Mouse (Mus musculus): ENCODE measurements around the gene Prl3d1.
"Not testable (repeated sequence)": the region's sequence is repeated elsewhere in the genome, so short reads cannot be mapped to it uniquely, and the experiment has no call there.

Prl3d1 gene

GRCm38 (mm10) chr13:27093890-27094289 lies at the start of gene Prl3d1:
Gene Prl3d1, plus strand, starts transcription at chr13:27094190.
- DNase-seq: not testable (repeated sequence)

DNA sequence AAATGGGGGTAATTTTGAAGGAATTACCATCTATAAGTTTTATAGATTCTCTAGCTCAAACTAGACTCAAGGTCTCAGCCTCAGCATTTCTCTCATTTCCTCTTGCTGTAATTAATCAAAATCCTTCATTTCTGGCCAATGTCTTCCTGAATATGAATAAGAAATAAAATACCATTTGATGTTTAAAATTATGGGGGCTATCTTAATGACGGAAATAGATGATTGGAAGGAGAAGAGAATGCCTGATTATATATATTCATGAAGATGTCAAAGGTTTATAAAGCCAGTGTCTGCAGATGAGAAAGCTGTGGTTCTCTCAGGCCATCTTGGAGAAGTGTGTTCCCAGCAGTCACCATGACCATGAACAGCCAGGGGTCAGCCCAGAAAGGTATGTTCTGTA lies 36.7 kb upstream of the Prl3d1 start, which contains the start of gene Prl:
Gene Prl (plus strand): TSS at position 301 of the 400 bp plus-strand sequence.
- DNase-seq: no peak

DNA sequence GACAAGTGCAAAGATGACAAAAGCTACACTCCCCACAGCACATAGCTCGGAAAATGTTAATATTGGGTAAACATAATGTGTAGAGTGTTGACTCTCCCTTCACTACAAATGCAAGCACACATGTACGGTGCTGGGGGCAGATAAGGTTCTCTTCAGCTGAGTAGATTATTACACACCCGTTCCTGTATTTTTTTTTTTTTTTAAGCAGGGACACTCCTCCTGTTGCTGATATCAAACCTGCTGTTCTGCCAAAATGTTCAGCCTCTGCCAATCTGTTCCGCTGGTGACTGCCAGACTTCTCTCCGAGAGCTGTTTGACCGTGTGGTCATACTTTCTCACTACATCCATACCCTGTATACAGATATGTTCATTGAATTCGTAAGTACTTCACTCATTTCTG lies 34.8 kb upstream of the Prl3d1 start:
- no peak for DNase-seq

GRCm38 (mm10) chr13:27121398-27121797 lies 27.4 kb downstream of the Prl3d1 start, which contains the start of gene Prl3d2:
Gene Prl3d2, plus strand, starts transcription at chr13:27121698.
- not testable (repeated sequence) for DNase-seq

GRCm38 (mm10) chr13:27148264-27148663 lies 54.3 kb downstream of the Prl3d1 start:
- DNase-seq: no peak
